Mouse (Mus musculus) layer of hippocampus, adult 11-12 months (tissue): ENCODE data around the gene Ano6.

ENCODE experiments used
- DNase-seq: peaks from one replicate; pipeline ENCODE4 v3.0.0; 2022; ENCODE audit warnings: low spot score

Gene Ano6

DNA sequence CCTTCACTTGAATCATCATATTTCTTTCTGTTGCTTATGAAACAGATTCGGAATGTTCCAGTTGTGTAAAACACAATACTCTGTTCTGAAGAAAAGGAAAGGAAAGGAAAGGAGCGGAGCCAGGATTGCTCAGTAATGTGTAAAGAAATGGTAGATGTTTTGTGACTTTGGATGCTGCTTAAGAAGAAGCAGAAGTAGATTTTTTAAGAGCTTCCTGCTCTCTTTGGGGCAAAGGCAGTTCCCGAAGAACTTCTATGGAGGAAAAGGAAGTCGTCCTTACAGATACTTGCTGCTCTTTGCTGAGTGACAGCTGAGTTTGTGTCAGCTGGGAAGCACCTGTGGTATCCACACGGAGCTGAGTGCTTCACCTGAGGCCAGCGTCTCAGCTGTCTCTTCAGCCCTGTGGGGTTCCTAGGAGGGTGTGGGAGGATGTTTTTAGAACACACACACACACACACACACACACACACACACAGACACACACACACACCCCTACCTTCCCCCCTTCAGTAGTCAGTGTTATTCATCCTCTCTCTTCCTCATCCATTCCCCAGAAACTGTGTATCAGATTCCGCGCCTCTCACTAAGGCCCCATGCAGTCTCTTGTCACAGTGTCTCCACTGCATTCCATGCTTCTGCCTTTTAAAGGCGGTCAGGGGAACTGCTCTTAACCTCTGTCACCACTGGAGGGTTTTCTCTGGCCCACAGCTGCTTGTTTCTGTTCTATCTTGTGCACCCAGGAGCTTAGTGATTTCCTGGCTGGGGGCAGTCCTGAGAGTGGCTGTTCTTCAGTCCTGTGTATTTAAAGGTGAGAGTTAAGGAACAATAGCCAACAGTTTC is 6.7 kb downstream of the Ano6 start:
- DNase-seq, result no peak

DNA sequence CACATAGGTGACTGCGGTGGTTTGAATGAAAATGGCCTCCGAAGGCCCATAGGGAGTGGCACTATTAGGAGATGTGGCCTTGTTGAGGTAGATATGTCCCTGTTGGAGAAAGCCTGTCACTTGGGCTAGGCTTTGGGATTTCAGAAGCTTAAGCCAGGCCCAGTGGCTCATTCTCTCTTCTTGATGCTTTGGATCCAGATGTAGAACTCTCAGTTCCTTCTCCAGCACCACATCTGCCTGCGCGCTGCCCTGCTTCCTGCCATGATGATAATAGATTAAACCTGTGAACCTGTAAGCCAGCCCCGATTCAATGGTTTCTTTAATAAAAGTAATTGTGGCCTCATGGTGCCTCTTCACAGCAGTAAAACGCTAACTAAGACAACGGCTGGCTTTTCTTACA is 7.6 kb downstream of the Ano6 start:
- DNase-seq, result no peak

DNA sequence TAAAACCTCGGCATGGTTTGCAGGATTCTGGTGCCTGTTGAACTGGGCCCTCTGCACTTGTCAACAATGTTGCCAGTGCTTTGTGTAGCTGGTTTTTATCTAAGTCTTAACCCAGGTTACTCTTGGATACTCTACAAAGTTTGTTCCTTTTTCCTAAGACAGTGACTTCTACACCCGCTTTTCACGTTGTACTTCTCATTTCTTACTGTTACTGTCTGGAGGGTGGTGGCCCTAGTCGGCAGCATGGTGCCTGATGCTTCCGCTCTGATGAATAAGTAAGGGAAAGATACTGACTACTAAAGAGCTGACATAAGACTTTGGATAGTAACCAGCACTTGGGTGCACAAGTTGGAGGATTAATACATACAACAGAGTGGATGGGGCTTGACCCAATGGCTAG is 9.0 kb downstream of the Ano6 start:
- DNase-seq, result no peak

DNA sequence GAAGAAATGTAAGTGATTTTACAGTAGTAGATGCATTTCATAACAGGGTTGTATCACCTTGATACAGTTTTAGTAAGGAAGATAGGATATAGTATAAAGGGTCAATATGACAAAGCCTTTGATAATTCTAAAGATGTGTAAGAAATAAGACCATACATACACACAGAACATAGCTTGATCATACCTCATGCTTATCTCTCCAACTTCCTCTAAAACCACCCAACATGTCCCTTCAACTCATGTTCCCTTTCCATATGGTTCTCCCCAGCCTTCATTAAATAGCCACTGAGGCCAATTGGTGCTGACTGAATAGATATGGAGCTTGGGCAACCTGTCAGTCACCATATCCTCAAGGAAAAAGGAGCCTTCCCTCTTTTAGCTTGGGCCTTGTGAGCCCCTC is 9.4 kb downstream of the Ano6 start:
- DNase-seq, result no peak

DNA sequence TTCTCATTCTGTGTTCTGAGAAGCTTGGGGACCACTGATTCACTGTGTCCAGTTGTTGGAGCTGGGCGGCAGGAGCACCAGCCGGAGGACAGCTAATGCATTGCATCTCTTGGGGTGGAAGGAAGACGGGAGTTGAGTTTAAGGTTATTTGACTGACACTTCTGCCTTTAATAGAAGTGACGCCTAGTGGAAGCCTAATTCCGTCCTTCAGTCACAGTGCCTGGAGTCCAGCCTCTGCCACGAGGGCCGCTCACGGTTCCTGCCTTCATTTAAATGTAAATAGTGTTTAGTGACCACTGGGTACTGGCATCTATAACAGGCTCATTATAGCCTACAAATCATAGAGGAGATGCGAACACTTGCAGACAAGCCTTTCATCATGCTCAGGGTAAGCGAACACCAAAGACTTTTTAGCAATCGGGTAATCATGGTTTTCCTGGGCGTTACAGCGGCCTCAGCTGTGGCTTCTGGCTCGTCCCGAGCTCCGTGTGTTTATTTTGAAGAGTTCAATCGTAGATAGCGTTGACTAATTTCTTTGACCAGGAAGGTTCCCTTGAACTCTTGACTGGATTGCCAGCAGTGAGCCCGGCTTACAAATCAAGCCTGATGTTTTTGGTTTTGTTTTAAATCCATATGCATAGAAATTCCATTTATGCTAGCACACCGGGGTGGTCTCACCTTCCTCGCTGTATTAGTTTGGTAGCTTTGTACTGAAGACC is 10.8 kb downstream of the Ano6 start:
- DNase-seq, result no peak

DNA sequence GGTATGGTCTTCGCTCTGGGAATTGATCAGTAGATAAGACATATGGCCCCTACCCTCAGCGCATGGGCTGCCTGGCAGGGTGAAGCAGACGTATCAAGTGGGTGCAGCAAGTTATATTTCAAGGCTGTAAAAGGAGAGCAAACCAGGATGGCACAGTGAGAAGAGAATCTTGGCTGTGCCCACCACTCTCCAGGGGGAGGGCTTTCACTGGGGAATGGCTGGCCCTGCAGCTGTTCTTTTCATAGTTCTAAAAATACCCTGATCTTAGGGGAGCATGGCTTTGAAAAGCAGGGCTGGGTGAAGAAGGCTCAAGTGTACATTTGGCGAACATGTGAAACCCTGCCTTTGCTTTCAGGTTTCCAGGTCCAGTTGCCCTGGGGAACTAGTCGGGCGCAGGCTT is 11.5 kb downstream of the Ano6 start:
- DNase-seq, result no peak

DNA sequence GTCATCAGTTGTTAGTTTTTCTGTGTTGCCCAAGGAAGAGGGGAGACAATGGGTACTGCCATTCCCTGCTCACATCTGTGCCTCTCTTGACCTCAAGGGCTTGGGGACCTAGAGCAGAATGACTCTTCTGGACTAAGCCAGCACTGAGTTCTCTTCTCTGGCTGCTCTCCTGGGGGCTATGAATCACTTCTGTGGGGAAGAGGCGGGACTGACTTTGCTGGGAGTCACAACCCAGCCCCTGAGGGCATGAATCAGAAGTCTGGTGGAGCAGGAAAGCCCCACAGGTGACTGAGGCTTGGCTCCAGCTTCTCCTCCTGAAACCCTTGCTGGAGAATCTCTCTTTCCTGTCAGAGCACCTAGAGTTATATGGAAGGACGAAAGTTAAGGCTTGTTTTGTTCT is 12.1 kb downstream of the Ano6 start:
- DNase-seq, result no peak

DNA sequence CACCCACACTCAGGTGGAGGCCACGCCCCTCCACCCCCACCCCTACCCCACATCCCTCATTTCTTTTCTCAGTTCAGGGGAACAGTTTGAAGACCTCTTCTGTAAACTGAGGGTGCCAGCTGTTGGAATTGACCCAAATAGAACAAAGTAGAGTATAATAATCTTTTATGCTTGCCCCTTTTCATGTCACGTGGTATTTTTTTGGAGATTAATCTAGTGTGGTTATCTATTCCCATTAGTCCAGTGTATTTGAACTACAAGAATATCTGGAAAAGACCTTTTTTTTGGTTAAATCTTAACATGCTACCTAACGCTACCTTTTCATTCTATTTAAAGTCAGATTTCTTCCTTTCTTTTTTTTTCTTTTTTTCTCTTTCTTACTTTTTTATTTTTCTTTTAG is 12.8 kb downstream of the Ano6 start:
- DNase-seq, result no peak

DNA sequence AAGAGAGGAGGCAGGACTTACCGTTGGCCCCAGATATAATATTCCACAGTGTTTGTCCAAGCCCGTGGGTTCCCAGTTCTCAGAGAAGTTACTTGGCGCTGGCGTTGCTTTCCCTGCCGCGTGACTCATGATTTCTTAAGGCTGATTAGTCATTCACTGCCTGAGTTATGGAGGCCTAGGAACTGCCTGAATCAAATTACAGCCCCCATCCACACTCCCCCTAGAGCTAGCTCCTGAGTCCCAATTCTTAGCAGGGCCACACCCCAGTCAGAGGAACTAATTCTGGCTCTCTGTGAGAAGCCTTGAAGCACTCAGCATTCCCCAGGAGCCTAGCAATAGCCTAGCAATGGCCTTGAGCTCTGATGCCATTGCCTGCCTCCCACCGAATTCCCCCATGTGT is 13.6 kb downstream of the Ano6 start:
- DNase-seq, result peak; percentile 48

DNA sequence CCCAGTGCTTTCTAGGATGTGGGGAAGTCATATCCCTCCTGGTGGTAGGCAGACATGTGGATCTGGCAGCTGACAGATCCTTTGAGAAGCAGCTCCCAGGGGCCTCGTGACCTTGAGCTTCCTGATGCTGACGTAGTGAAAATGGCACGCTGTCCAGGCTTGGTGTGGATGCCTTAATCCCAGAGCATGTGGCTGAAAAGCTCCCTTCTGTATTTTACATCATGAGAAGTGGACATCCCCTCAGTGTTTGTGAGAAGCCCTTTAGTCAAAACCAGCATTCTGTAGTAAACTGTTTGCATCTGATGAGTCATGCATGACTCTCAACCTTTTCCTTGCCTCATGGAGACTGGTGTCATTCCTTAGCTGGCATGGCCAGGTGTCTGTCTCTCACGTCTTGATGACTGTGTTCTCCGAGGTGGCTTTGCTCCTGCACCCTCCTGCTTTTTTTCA is 14.4 kb downstream of the Ano6 start:
- DNase-seq, result no peak

DNA sequence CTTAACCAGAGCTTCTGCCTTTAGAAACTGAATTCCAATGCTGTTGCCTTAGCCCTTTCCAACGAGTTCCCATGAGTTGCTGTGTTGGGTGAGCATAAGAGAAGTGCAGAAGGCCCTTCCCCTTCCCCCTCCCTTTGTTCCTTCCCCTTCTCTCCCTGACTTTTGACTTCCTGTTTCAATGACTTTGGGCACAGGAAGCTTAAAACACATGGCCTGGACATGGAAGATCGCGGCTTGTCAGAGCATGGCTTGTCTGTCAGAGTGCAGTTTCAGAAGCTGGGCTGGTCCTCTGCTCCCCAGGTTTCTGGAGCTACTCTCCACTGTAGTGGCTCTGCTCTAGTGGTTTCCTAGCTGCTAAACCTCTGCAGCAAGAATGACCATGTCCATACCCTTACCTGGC is 17.3 kb downstream of the Ano6 start:
- DNase-seq, result no peak

DNA sequence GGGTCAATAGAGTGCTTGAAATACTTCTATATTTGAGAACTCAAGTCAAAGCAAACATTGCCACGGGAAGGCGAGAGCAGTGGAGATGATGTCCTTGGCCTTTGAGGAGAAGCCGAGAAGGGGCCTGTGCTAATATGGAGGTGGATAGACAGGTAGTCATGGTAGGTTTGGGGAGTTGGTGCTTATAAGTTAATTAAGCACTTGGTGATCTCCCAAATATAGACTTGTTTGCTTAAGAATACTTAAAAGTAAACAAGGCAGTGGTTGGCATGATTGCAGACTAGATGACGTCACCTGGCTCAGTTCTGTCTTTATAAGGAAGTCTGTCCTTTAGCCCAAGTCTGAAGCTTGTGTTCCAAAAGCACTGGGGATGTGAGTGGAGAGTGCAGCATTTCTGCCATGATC is 19.7 kb downstream of the Ano6 start:
- no peak for DNase-seq

DNA sequence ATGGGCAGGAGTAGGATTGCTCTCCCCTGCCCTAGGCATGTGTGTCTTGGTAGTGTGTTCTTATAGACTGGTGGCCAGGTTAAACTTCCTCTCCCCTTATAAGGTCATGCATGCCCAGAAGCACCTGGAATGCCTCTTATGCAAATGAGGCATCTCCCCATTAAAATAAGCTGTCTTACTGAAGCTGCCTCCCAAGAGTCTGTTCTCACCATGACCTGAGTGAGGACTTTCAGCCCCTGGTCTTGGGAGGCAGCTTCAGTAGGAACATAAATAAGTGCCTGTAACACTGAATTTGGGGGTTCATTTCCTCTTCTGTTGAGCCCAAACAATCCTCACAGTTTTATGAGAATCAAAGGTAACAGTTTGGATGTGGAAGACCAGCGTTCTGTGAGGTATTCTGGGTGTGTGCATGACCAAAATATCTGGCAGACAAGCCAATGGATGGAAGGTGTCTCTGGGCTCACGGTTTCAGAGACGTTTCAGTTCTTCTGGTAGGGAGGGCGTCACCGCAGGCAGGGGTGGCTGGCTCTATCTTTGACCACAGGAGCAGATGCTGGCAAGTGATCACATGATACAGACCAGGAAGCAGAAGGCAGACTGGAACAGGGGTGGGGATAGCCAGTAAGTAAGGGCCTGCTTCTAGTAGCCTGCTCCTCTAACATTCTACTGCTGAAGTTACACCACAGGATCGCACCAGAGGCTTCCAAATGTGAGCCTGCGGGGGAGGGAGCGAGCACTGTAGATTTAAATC is 22.4 kb downstream of the Ano6 start:
- no peak for DNase-seq

DNA sequence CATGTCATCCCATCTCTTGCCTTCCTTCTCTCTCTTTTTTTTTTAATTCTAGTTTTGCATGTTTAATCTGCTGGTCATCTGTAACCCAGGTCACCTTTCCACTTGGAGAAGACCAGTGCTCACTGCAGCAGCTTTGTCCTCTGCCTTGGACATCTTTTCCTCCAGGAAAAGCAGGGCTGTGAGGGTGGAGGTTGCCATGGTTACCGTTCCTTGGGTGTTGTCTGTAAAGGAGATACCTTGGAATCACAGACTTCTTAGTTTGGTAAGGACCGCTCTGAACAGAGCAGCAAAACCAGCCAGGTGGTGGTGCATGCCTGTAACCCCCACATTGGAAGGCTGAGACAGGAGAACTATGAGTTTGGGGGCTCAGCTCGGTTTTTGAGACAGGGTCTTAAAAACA is 26.9 kb downstream of the Ano6 start:
- peak; percentile 46 for DNase-seq

DNA sequence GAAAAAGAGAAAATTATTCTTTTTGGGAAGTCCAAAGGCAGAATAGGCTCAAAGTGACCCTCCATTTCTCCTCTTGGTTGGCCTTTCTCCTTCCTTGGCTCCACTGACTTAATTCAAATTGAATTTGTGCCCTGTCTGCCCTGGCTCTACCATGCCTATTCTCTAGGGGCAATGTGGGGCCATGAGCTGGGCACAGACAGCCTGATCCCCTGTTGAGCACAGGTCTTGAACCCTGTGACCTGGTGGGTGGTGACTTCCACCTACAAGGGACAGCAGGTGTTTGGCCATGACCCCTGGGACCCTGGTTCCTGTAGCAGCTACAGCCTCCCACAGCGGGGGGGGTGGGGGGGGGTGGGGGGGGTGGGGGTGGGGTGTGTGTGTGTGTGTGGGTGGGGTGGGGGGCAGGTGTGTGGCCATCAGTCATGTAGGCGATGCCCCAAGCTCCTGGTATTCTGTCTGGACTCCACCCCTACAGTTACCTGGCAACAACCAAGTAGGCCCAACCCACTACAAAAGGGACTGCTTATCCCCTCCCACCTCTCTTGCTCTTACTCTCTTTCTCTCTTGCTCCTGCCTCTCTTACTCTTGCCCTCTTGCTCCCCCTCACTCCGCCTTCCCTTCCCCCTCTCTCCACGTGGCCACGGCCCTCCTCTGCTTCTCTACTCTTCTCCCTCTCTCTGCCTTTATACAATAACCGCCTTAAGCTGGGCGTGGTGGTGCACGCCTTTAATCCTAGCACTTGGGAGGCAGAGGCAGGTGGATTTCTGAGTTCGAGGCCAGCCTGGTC is 28.8 kb downstream of the Ano6 start:
- no peak for DNase-seq

DNA sequence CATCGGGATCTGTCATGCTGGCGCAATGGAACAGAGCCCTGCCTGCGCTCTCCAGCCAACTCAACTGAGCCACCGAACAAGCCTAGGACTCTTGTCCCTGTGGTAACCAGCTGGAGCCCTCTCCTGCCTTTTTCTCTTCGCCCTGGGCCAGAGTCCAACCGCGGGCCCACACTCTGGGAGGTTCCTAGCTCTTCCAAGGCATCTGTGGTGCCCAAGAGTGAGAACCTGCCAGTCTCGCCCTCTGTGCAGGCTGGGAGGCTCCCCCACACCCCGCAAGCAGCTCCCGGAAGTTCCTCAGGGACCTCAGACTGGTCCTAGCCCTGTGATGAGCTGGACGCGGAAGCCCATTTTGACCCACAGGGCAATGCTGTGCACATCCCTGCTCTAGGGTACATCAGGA is 29.5 kb downstream of the Ano6 start:
- DNase-seq, result no peak

DNA sequence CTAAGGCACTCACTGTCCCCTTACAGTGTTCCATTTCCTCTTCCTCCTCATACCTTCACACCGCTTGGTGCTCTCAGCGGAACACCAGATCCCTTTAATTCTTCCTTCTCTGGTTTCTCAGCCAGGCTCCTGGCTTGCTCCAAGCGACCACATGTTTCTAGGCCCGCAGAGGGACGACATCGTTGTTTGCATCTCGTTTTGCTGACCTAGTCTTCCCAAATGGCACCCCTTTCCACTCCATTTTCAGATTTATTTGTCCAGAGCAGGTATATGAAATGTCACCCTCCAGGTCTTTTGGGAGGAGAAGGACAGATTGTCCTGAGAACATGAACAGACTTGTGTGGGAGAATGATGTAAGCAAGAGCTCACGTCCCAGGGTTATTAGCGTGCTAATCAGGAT is 30.0 kb downstream of the Ano6 start:
- DNase-seq, result no peak

DNA sequence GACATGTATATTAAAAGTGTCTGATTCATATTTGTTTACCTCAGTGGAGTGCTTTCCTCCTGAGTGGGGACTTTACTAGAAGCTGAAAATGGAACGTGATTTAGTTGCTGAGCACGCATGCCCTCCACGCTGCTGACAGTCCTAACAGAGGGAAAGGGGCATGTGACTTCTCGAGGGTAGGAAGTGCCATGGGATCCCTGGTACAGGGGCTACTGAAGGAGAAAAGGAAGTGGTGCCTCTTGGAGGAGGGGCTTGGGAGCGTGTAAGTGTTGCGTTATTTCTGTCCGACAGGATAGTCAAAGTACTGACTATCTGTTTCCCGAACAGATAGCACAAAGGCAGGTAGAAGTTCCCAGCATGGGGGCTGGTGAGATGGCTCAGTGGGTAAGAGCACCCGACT is 31.5 kb downstream of the Ano6 start:
- no peak for DNase-seq

DNA sequence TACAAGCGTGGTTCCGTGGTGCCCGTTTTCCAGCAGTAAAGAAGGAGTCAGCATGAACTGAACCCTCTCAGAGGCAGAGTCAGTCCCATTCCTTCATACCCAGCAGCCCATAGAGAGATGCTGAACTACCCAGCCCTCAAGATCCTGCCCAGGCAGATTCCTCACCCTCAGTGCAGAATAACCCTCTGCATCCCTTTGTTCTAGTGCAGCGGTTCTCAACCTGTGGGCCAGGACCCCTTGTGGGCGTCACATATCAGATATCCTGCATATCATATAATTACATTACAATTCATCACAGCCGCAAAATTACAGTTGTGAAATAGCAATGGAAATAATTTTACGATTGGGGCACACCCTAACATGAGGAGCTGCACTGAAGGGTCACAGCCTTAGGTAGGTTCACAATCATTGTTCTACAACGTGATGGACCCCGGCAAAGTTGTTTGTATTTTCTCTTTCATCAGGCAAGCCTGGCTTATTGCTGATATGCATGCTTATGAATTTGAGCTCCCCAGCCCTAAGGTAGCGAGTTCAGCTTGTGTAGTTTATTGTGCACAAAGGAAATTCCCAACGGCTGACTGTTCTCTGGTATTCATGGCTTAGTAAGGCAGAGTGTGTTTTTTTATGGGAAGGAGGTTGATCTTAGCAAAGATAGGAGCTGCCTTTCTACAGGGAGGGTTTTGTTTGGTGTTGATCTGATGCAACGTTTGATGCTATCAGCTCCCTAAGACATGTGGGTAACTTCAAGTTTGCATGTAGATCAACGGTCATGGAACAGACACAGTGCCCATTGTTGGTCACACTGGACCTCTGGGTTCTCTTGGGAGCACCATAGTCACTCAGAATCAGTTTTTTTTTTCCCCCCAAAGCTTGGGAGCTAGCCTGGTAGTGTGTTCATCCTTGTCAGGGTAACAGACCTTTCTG is 33.0 kb downstream of the Ano6 start:
- no peak for DNase-seq

DNA sequence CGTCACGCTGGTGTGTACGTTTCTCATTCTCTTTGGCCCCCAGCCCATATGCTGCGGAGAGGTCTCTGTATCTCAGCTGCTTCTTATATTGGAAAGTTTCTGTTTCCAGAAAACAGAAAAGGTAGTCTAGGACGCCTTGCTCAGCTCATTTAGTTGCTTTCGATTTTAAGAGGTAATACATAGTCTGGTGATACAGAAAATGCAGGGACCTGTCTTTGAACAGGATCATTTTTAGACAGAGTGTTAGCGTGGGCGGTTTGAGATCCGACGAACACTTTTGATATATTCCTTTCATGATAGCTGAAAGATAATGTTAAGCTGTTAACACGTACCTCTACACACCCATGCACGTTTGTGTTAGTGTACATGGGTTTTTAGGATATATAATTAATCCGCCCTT is 35.9 kb downstream of the Ano6 start:
- no peak for DNase-seq

DNA sequence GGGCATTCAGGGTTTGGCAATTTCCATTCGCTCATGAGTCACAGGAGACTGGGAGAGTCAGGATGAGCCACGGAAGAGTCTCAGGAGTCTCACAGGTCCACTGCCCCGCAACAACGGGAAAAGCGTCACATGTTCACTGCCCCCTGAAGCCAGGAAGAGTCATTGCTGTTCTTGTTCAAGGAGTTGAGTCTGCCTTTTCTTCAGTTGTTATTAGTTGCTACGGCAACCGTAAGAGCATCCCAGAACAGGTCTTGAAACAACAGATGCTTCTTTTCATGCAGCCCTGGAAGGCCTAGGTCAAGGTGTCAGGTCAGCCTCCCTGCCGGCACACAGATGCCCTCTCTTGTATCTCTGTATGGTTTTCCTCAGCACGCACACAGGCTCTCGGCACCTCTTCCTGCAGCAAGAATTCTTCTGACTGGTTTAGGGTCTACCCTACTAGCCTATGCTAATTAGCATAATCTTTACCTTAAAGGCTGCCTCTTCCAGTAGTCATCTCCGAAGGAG is 36.9 kb downstream of the Ano6 start:
- no peak for DNase-seq
